Mouse (Mus musculus) Muller cell, postnatal 12 days (primary cell): ENCODE results near the gene Nudt21.

Source experiments
- DNase-seq: peaks from one replicate; pipeline ENCODE4 v3.0.0-alpha.2; 2015; ENCODE audit errors: inconsistent ontology term

Nudt21 gene

GRCm38 (mm10) chr8:94036944-94037524 lies at the start of gene Nudt21, which contains the start of gene Ogfod1:
Nudt21 (minus strand) TSS chr8:94037031.
Ogfod1 (plus strand) TSS chr8:94037198.
- DNase-seq: peak; percentile 98

- no peak for DNase-seq
Observed at GRCm38 (mm10) chr8:94076461-94077192, 39.8 kb upstream of the Nudt21 start.

GRCm38 (mm10) chr8:94068793-94069192 lies 32.0 kb upstream of the Nudt21 start:
- no peak for DNase-seq

- DNase-seq: no peak
Observed at GRCm38 (mm10) chr8:94066121-94066863, 29.5 kb upstream of the Nudt21 start.

- no peak for DNase-seq
Observed at GRCm38 (mm10) chr8:94057157-94057854, 20.5 kb upstream of the Nudt21 start.

GRCm38 (mm10) chr8:94052696-94053095 lies 15.9 kb upstream of the Nudt21 start:
- DNase-seq: peak; percentile 63

GRCm38 (mm10) chr8:94047845-94048244 lies 11.0 kb upstream of the Nudt21 start:
- no peak for DNase-seq

GRCm38 (mm10) chr8:94037806-94038205 lies 975 bp upstream of the Nudt21 start:
- DNase-seq: peak; percentile 35

GRCm38 (mm10) chr8:94036541-94036940 lies 290 bp downstream of the Nudt21 start:
- peak; percentile 81 for DNase-seq

- no peak for DNase-seq
Observed at GRCm38 (mm10) chr8:94035200-94035599, 1.6 kb downstream of the Nudt21 start.

GRCm38 (mm10) chr8:94033601-94034000 lies 3.2 kb downstream of the Nudt21 start:
- no peak for DNase-seq

GRCm38 (mm10) chr8:94029701-94030100 lies 7.1 kb downstream of the Nudt21 start:
- DNase-seq: no peak

- DNase-seq: no peak
Observed at GRCm38 (mm10) chr8:94023916-94024315, 12.9 kb downstream of the Nudt21 start.

GRCm38 (mm10) chr8:94013026-94013612 lies 23.7 kb downstream of the Nudt21 start:
- DNase-seq: no peak

GRCm38 (mm10) chr8:94012013-94012951 lies 24.5 kb downstream of the Nudt21 start, which contains the start of gene Amfr:
Amfr (minus strand) TSS chr8:94012842.
- DNase-seq: peak; percentile 91

- DNase-seq: no peak
Observed at GRCm38 (mm10) chr8:94011076-94012012, 25.5 kb downstream of the Nudt21 start.

- DNase-seq: no peak
Observed at GRCm38 (mm10) chr8:94010101-94010705, 26.6 kb downstream of the Nudt21 start.

GRCm38 (mm10) chr8:94009243-94009845 lies 27.5 kb downstream of the Nudt21 start:
- no peak for DNase-seq
